Mouse (Mus musculus) left cerebral cortex, postnatal 25 days (tissue): Measurements from ENCODE around the gene Ablim1. TPM values are rescaled to one million over a fixed set of nuclear protein-coding genes. Genes with fewer than 3 reads are reported as not detected.
A peak's percentile ranks its signal among the peaks of the same experiment; 100 is the strongest.

Experiments used
- DNase-seq, 2 experiments: peaks; one replicate each; pipeline ENCODE4 v3.0.0; 2022; ENCODE audit warnings: low spot score in 2 of 2, mixed read lengths in 1 of 2
- intact Hi-C: fragments of 180-260 bp; cut with DNase I; formaldehyde crosslinking; loops from one replicate; pipeline ENCODE4 v1.15.1; 2025
- total RNA-seq, 2 experiments: library from RNA; stranded (reverse); gene quantifications; 2 replicates each; pipeline ENCODE4 v1.2.3; 2021

Ablim1 gene
- total RNA-seq, 2 experiments from 2014 or later = 106 to 113 TPM

GRCm38 (mm10) chr19:57016995-57017784 is 297.5 kb downstream of the Ablim1 start:
- intact Hi-C loops = no loop called here

GRCm38 (mm10) chr19:57014808-57015207 is 299.9 kb downstream of the Ablim1 start:
- no peak for DNase-seq
- intact Hi-C loops = no loop called here

More at GRCm38 (mm10) chr19:57016995-57017784, 297.5 kb downstream of the Ablim1 start:
- DNase-seq = no peak

GRCm38 (mm10) chr19:57013271-57013677 is 301.4 kb downstream of the Ablim1 start:
- intact Hi-C loops = no loop called here
- DNase-seq = no peak

- DNase-seq = no peak
- intact Hi-C loops = no loop called here
Observed at GRCm38 (mm10) chr19:57012068-57012467, 302.7 kb downstream of the Ablim1 start.

- DNase-seq = no peak
- intact Hi-C loops = no loop called here
Observed at GRCm38 (mm10) chr19:57010064-57010463, 304.7 kb downstream of the Ablim1 start.

GRCm38 (mm10) chr19:57009653-57010052 is 305.1 kb downstream of the Ablim1 start:
- intact Hi-C loops = loop anchor here (10.0 kb wide), 1 partner anchor 185 kb away; the partner anchor contains the start of genes Ccdc186 and Tdrd1
- DNase-seq = no peak

- intact Hi-C loops = loop anchor here (1.0 to 10.0 kb wide), 2 partner anchors 87 to 183 kb away; partner anchors contain the start of genes Ccdc186 and Tdrd1
- peak in 1 of 2 experiments; percentile 44 for DNase-seq
Observed at GRCm38 (mm10) chr19:57007781-57008710, 306.7 kb downstream of the Ablim1 start, which contains the start of gene Afap1l2. Gene Afap1l2, minus strand, starts transcription at chr19:57008228.

GRCm38 (mm10) chr19:57007291-57007690 is 307.4 kb downstream of the Ablim1 start:
- intact Hi-C loops = loop anchor here (10.0 kb wide), 1 partner anchor 182 kb away; the partner anchor contains the start of genes Ccdc186 and Tdrd1
- DNase-seq = peak; percentile 27 to 44

GRCm38 (mm10) chr19:57006841-57007240 is 307.9 kb downstream of the Ablim1 start:
- intact Hi-C loops = loop anchor here (10.0 kb wide), 1 partner anchor 182 kb away; the partner anchor contains the start of genes Ccdc186 and Tdrd1
- DNase-seq = no peak

- no peak for DNase-seq
- intact Hi-C loops = loop anchor here (10.0 kb wide), 1 partner anchor 180 kb away; the partner anchor contains the start of genes Ccdc186 and Tdrd1
Observed at GRCm38 (mm10) chr19:57005062-57005461, 309.7 kb downstream of the Ablim1 start.

GRCm38 (mm10) chr19:57003460-57003810 is 311.3 kb downstream of the Ablim1 start:
- intact Hi-C loops = loop anchor here (10.0 kb wide), 1 partner anchor 179 kb away; the partner anchor contains the start of genes Ccdc186 and Tdrd1
- DNase-seq = peak in 1 of 2 experiments; percentile 55

GRCm38 (mm10) chr19:57002741-57003459 is 311.8 kb downstream of the Ablim1 start:
- intact Hi-C loops = loop anchor here (10.0 kb wide), 1 partner anchor 178 kb away; the partner anchor contains the start of genes Ccdc186 and Tdrd1
- no peak for DNase-seq

- DNase-seq = no peak
Observed at GRCm38 (mm10) chr19:57001926-57002325, 312.8 kb downstream of the Ablim1 start.

GRCm38 (mm10) chr19:57000592-57000991 is 314.1 kb downstream of the Ablim1 start:
- intact Hi-C loops = loop anchor here (10.0 kb wide), 1 partner anchor 176 kb away; the partner anchor contains the start of genes Ccdc186 and Tdrd1
- peak in 1 of 2 experiments; percentile 59 for DNase-seq

More at GRCm38 (mm10) chr19:57001926-57002325, 312.8 kb downstream of the Ablim1 start:
- intact Hi-C loops = loop anchor here (10.0 kb wide), 1 partner anchor 177 kb away; the partner anchor contains the start of genes Ccdc186 and Tdrd1

- DNase-seq = no peak
- intact Hi-C loops = loop anchor here (10.0 kb wide), 1 partner anchor 175 kb away; the partner anchor contains the start of genes Ccdc186 and Tdrd1
Observed at GRCm38 (mm10) chr19:56999781-57000180, 314.9 kb downstream of the Ablim1 start.

GRCm38 (mm10) chr19:56998910-56999309 is 315.8 kb downstream of the Ablim1 start:
- intact Hi-C loops = no loop called here

GRCm38 (mm10) chr19:56998331-56998730 is 316.4 kb downstream of the Ablim1 start:
- intact Hi-C loops = no loop called here
- DNase-seq = no peak

More at GRCm38 (mm10) chr19:56998910-56999309, 315.8 kb downstream of the Ablim1 start:
- DNase-seq = no peak

- DNase-seq = no peak
- intact Hi-C loops = no loop called here
Observed at GRCm38 (mm10) chr19:56997164-56997599, 317.5 kb downstream of the Ablim1 start.
